12 mouse cellular contexts compared by ENCODE assay signal in genomic region chr7:19695213-19695594, GRCm38 (mm10). TPM values are rescaled to one million over a fixed set of nuclear protein-coding genes. Genes with fewer than 3 reads are reported as not detected.
DNase-seq lines count a peak whose midpoint lies in the region; ATAC-seq and TF ChIP-seq lines count a peak whose summit lies in the region.
"Had no signal": no experiment of that assay in that cellular context is flagged by ENCODE, and none has a peak within 500 bp of the region (broad histone marks: within the 10 kb centered on the region; RNA-seq: fewer than 3 reads in every experiment).

No protein-coding gene starts in this region.

- H3K4me1 ChIP-seq in forebrain, postnatal 0 days (ENCODE audit: insufficient read depth), result no peaks in the 10 kb centered on the region
- H3K4me1 ChIP-seq in forebrain, embryonic 11.5 days (replicated peaks; ENCODE audit: control insufficient read depth, insufficient read depth, low read length), result peaks cover 5% of the 10 kb centered on the region; the same call in 1 of the 2 replicates
- peaks cover 23% of the 10 kb centered on the region; the same call in 1 of the 2 replicates for H3K4me1 ChIP-seq in kidney, embryonic 14.5 days (ENCODE audit: control insufficient read depth, insufficient read depth, low read length)
- peaks cover 43% of the 10 kb centered on the region for H3K4me1 ChIP-seq in liver, embryonic 16.5 days (ENCODE audit: control insufficient read depth, low read depth, low read length)

- no peak for ATAC-seq in forebrain, postnatal 0 days
- no peak for ATAC-seq in forebrain, embryonic 11.5 days (replicated peaks; ENCODE audit: low FRiP score)
- ATAC-seq in kidney, embryonic 14.5 days (ENCODE audit: low FRiP score, low TSS enrichment), result no peak
- no peak for ATAC-seq in liver, embryonic 16.5 days (ENCODE audit: low read depth)

- no peak overlapping the region for H3K4me2 ChIP-seq in forebrain, postnatal 0 days (ENCODE audit: low read depth)
- H3K4me2 ChIP-seq in forebrain, embryonic 11.5 days (ENCODE audit: low read depth, low read length, severe bottlenecking), result no peak overlapping the region
- H3K4me2 ChIP-seq in kidney, embryonic 14.5 days (replicated peaks; ENCODE audit: low read depth, low read length), result no peak overlapping the region
- H3K4me2 ChIP-seq in liver, embryonic 16.5 days (ENCODE audit: low read depth, low read length), result no peak overlapping the region

- no peak overlapping the region for H3K4me3 ChIP-seq in forebrain, postnatal 0 days (ENCODE audit: low read depth, low read length)
- no peak overlapping the region for H3K4me3 ChIP-seq in forebrain, embryonic 11.5 days (ENCODE audit: low read depth, low read length)
- H3K4me3 ChIP-seq in kidney, embryonic 14.5 days (ENCODE audit: low read length), result no peak overlapping the region
- H3K4me3 ChIP-seq in liver, embryonic 16.5 days (ENCODE audit: low read depth, low read length), result no peak overlapping the region

- no peaks in the 10 kb centered on the region for H3K9me3 ChIP-seq in forebrain, postnatal 0 days (ENCODE audit: low read length)
- H3K9me3 ChIP-seq in forebrain, embryonic 11.5 days (ENCODE audit: control insufficient read depth, low read length), result no peaks in the 10 kb centered on the region; the same call in 1 of the 2 replicates
- H3K9me3 ChIP-seq in kidney, embryonic 14.5 days (ENCODE audit: control insufficient read depth, low read length), result no peaks in the 10 kb centered on the region
- no peaks in the 10 kb centered on the region for H3K9me3 ChIP-seq in liver, embryonic 16.5 days (replicated peaks; ENCODE audit: control insufficient read depth, low read length)

- no peak for TF ChIP-seq CTCF in forebrain, postnatal 0 days (IDR thresholded peaks at IDR 0.05; ENCODE audit: low read depth)

- 71% methylated on average over 8 of the region's 8 CpGs for WGBS in forebrain, postnatal 0 days
- WGBS in forebrain, embryonic 11.5 days, result 60% methylated on average over 8 of the region's 8 CpGs
- 37% methylated on average over 8 of the region's 8 CpGs for WGBS in kidney, embryonic 14.5 days
- 2% methylated on average over 8 of the region's 8 CpGs for WGBS in liver, embryonic 16.5 days (ENCODE audit: insufficient replicate concordance)

- peaks cover 6% of the 10 kb centered on the region; the same call in 1 of the 2 replicates for H3K36me3 ChIP-seq in forebrain, postnatal 0 days (ENCODE audit: insufficient read depth)
- H3K36me3 ChIP-seq in forebrain, embryonic 11.5 days (ENCODE audit: control insufficient read depth, insufficient read depth, low read length), result no peaks in the 10 kb centered on the region; the same call in 1 of the 2 replicates
- H3K36me3 ChIP-seq in kidney, embryonic 14.5 days (ENCODE audit: control insufficient read depth, insufficient read depth, low read length), result no peaks in the 10 kb centered on the region
- peaks cover 8% of the 10 kb centered on the region; the same call in 1 of the 2 replicates for H3K36me3 ChIP-seq in liver, embryonic 16.5 days (ENCODE audit: control insufficient read depth, insufficient read depth)

- H3K27ac ChIP-seq in forebrain, postnatal 0 days (ENCODE audit: low read depth, low read length), result 0 out of 2 replicates have a peak overlapping the region, but pooled peaks have one; percentile 5
- no peak overlapping the region for H3K27ac ChIP-seq in forebrain, embryonic 11.5 days (ENCODE audit: low read depth, low read length)
- peak overlapping the region; percentile 39; the same call in 1 of the 2 replicates for H3K27ac ChIP-seq in kidney, embryonic 14.5 days (ENCODE audit: low read depth, low read length)
- H3K27ac ChIP-seq in liver, embryonic 16.5 days (ENCODE audit: low read length), result peak overlapping the region; percentile 75

- H3K27me3 ChIP-seq in forebrain, postnatal 0 days (ENCODE audit: insufficient read depth, low read length), result no peaks in the 10 kb centered on the region
- no peaks in the 10 kb centered on the region for H3K27me3 ChIP-seq in forebrain, embryonic 11.5 days (ENCODE audit: control insufficient read depth, insufficient read depth, low read length)
- H3K27me3 ChIP-seq in kidney, embryonic 14.5 days (ENCODE audit: control insufficient read depth, insufficient read depth, low read length), result no peaks in the 10 kb centered on the region
- no peaks in the 10 kb centered on the region for H3K27me3 ChIP-seq in liver, embryonic 16.5 days (ENCODE audit: control insufficient read depth, insufficient read depth, low read depth, low read length)

- no peak overlapping the region for H3K9ac ChIP-seq in forebrain, postnatal 0 days
- no peak overlapping the region for H3K9ac ChIP-seq in forebrain, embryonic 11.5 days (ENCODE audit: low read length)
- H3K9ac ChIP-seq in kidney, embryonic 14.5 days (ENCODE audit: low read depth, low read length), result no peak overlapping the region
- no peak overlapping the region; the same call in 1 of the 2 replicates for H3K9ac ChIP-seq in liver, embryonic 16.5 days (ENCODE audit: low read depth, low read length)

- no peak for DNase-seq in forebrain, postnatal 0 days
- DNase-seq in forebrain, embryonic 11.5 days (ENCODE audit: low spot score), result no peak
- DNase-seq in kidney, adult 18-20 months, result no peak
- peak; percentile 69 for DNase-seq in MEL-GATA-1-ER (ENCODE audit: extremely low read depth, low read depth)
- DNase-seq in adrenal gland, adult 18-20 months (ENCODE audit: low spot score in 2 of 2), result no peak
- no peak for DNase-seq in left cerebral cortex, postnatal 14 days (ENCODE audit: low spot score in 2 of 2)
- DNase-seq: cerebellum, postnatal 36 days; gastrocnemius, postnatal 14 days; kidney, postnatal 14 days had no signal

- intact Hi-C loops in left cerebral cortex, postnatal 14 days (cut with DNase I), result loop anchor here (10.0 kb wide), 1 partner anchor 290 kb away; the partner anchor contains the start of genes Ckm and Klc3

RNA-seq across cellular contexts. Expression of gene Apoc1, which starts 2.7 kb away (rescaled TPM):
- total RNA-seq in forebrain, postnatal 0 days (2014; rRNA removed), result 2.1 and 5.3 TPM in 2 replicates
- polyA plus RNA-seq in forebrain, postnatal 0 days (2015; fragmentation: Nextera tagmentation; extraction: Ambion mirVana), result 3.0 and 5.5 TPM in 2 replicates
- 1.00 and 2.0 TPM in 2 replicates for polyA plus RNA-seq in forebrain, embryonic 11.5 days (2014; fragmentation: Nextera tagmentation; extraction: Ambion mirVana)
- 8.4 and 13.1 TPM in 2 replicates for polyA plus RNA-seq in kidney, embryonic 14.5 days (2014; fragmentation: Nextera tagmentation; extraction: Ambion mirVana)
- polyA plus RNA-seq in liver, embryonic 16.5 days (2015; fragmentation: Nextera tagmentation; extraction: Ambion mirVana), result 919 and 984 TPM in 2 replicates
- 100 to 1,000 TPM; 156 to 789 TPM for total RNA-seq in adrenal gland, adult 18-20 months (2021)
- 1 to 10 TPM; 2.2 to 3.3 TPM for total RNA-seq in left cerebral cortex, postnatal 14 days (2021)

RNA-seq across cellular contexts. Expression of gene Apoe, which starts 3.8 kb away (rescaled TPM):
- total RNA-seq in forebrain, postnatal 0 days (2014; rRNA removed), result 1,116 and 1,436 TPM in 2 replicates
- 1,283 and 1,495 TPM in 2 replicates for polyA plus RNA-seq in forebrain, postnatal 0 days (2015; fragmentation: Nextera tagmentation; extraction: Ambion mirVana)
- polyA plus RNA-seq in forebrain, embryonic 11.5 days (2014; fragmentation: Nextera tagmentation; extraction: Ambion mirVana), result 125 and 152 TPM in 2 replicates
- 175 and 184 TPM in 2 replicates for polyA plus RNA-seq in kidney, embryonic 14.5 days (2014; fragmentation: Nextera tagmentation; extraction: Ambion mirVana)
- 3,720 and 4,229 TPM in 2 replicates for polyA plus RNA-seq in liver, embryonic 16.5 days (2015; fragmentation: Nextera tagmentation; extraction: Ambion mirVana)
- total RNA-seq in adrenal gland, adult 18-20 months (2021), result 1,000 to 10,000 TPM; 1,225 to 1,306 TPM
- total RNA-seq in left cerebral cortex, postnatal 14 days (2021), result 1,000 to 10,000 TPM; 1,873 to 2,039 TPM

RNA-seq across cellular contexts. Expression of gene Apoc4, which starts 13.9 kb away (rescaled TPM):
- total RNA-seq in forebrain, postnatal 0 days (2014; rRNA removed), result not detected in 2 replicates
- not detected in 2 replicates for polyA plus RNA-seq in forebrain, postnatal 0 days (2015; fragmentation: Nextera tagmentation; extraction: Ambion mirVana)
- not detected in 2 replicates for polyA plus RNA-seq in forebrain, embryonic 11.5 days (2014; fragmentation: Nextera tagmentation; extraction: Ambion mirVana)
- polyA plus RNA-seq in kidney, embryonic 14.5 days (2014; fragmentation: Nextera tagmentation; extraction: Ambion mirVana), result 0.81 TPM in 1 of 2 replicates, not detected in the other
- polyA plus RNA-seq in liver, embryonic 16.5 days (2015; fragmentation: Nextera tagmentation; extraction: Ambion mirVana), result 405 and 488 TPM in 2 replicates
- total RNA-seq in adrenal gland, adult 18-20 months (2021), result 100 to 1,000 TPM in 1 of 2 experiments, 10 to 100 TPM in 1; 31.6 to 112 TPM
- not detected for total RNA-seq in left cerebral cortex, postnatal 14 days (2021)
- total RNA-seq: gastrocnemius, postnatal 14 days had no signal
- polyA plus RNA-seq: limb, embryonic 11.5 days had no signal

RNA-seq across cellular contexts. Expression of gene Gm44805, which starts 14.0 kb away (rescaled TPM):
- not detected in 2 replicates for total RNA-seq in forebrain, postnatal 0 days (2014; rRNA removed)
- polyA plus RNA-seq in forebrain, postnatal 0 days (2015; fragmentation: Nextera tagmentation; extraction: Ambion mirVana), result not detected in 2 replicates
- not detected in 2 replicates for polyA plus RNA-seq in forebrain, embryonic 11.5 days (2014; fragmentation: Nextera tagmentation; extraction: Ambion mirVana)
- polyA plus RNA-seq in kidney, embryonic 14.5 days (2014; fragmentation: Nextera tagmentation; extraction: Ambion mirVana), result not detected in 2 replicates
- polyA plus RNA-seq in liver, embryonic 16.5 days (2015; fragmentation: Nextera tagmentation; extraction: Ambion mirVana), result 20.6 and 35.3 TPM in 2 replicates
- total RNA-seq in adrenal gland, adult 18-20 months (2021), result under 1 TPM in 1 of 2 experiments, not detected in 1; 0.50 TPM
- total RNA-seq in left cerebral cortex, postnatal 14 days (2021), result not detected
- total RNA-seq: gastrocnemius, postnatal 14 days had no signal
- polyA plus RNA-seq: limb, embryonic 11.5 days had no signal

RNA-seq across cellular contexts. Expression of gene Apoc2, which starts 17.5 kb away (rescaled TPM):
- total RNA-seq in forebrain, postnatal 0 days (2014; rRNA removed), result 0.86 TPM in 1 of 2 replicates, not detected in the other
- polyA plus RNA-seq in forebrain, postnatal 0 days (2015; fragmentation: Nextera tagmentation; extraction: Ambion mirVana), result 0.50 TPM in 1 of 2 replicates, not detected in the other
- not detected in 2 replicates for polyA plus RNA-seq in forebrain, embryonic 11.5 days (2014; fragmentation: Nextera tagmentation; extraction: Ambion mirVana)
- 1.0 and 1.2 TPM in 2 replicates for polyA plus RNA-seq in kidney, embryonic 14.5 days (2014; fragmentation: Nextera tagmentation; extraction: Ambion mirVana)
- polyA plus RNA-seq in liver, embryonic 16.5 days (2015; fragmentation: Nextera tagmentation; extraction: Ambion mirVana), result 1,344 and 1,420 TPM in 2 replicates
- 1 to 10 TPM; 1.1 to 2.1 TPM for total RNA-seq in adrenal gland, adult 18-20 months (2021)
- total RNA-seq in left cerebral cortex, postnatal 14 days (2021), result not detected

Comparison
In these comparisons a context has a peak if more than half of its experiments do, and no peak if none do; other contexts are left out.
1. RNA of gene Apoc1, which starts 2.7 kb away (polyA plus RNA-seq): 919 to 984 TPM in liver, embryonic 16.5 days; 8.4 to 13.1 TPM in kidney, embryonic 14.5 days, 3.0 to 5.5 TPM in forebrain, postnatal 0 days and 1.00 to 2.0 TPM in forebrain, embryonic 11.5 days; every median in the first group is over 10 times any median in the second.
2. RNA of gene Apoc4, which starts 13.9 kb away (polyA plus RNA-seq): 405 to 488 TPM in liver, embryonic 16.5 days; 0.81 TPM in kidney, embryonic 14.5 days, not detected in forebrain, postnatal 0 days and not detected in forebrain, embryonic 11.5 days; every median in the first group is over 100 times any median in the second.